Mouse (Mus musculus) liver, embryonic 15.5 days (tissue): ENCODE data around the gene Zfp423. TPM values are rescaled to one million over a fixed set of nuclear protein-coding genes. Genes with fewer than 3 reads are reported as not detected.

Experiments used
- ATAC-seq: fragments of 200-750 bp; cut with Nextera tagmentation; 2 replicates; pipeline ENCODE4 v1.8.0; 2017; ENCODE audit warnings: moderate number of reproducible peaks, mild to moderate bottlenecking, moderate library complexity; ENCODE audit not compliant: insufficient read depth
- H3K27ac ChIP-seq: fragments of 300-500 bp; sonication (generic); replicated peaks from 2 replicates; pipeline ENCODE4 v1.5.1; 2015; ENCODE audit warnings: mild to moderate bottlenecking, inconsistent platforms
- H3K27me3 ChIP-seq: fragments of 300-500 bp; sonication (generic); 2 replicates; pipeline ENCODE4 v1.6.1; 2015; ENCODE audit warnings: mild to moderate bottlenecking, inconsistent platforms
- H3K36me3 ChIP-seq: fragments of 300-500 bp; sonication (generic); replicated peaks from 2 replicates; pipeline ENCODE4 v1.6.1; 2015; ENCODE audit warnings: moderate library complexity, mild to moderate bottlenecking, inconsistent platforms
- H3K4me1 ChIP-seq: fragments of 300-500 bp; sonication (generic); replicated peaks from 2 replicates; pipeline ENCODE4 v1.6.1; 2015; ENCODE audit warnings: inconsistent platforms
- H3K4me2 ChIP-seq: fragments of 300-500 bp; sonication (generic); 2 replicates; pipeline ENCODE4 v1.6.1; 2015; ENCODE audit warnings: moderate library complexity, mild to moderate bottlenecking, inconsistent platforms
- H3K4me3 ChIP-seq: fragments of 300-500 bp; sonication (generic); replicated peaks from 2 replicates; pipeline ENCODE4 v1.5.1; 2015; ENCODE audit warnings: mild to moderate bottlenecking, inconsistent platforms
- H3K9ac ChIP-seq: fragments of 300-500 bp; sonication (generic); 2 replicates; pipeline ENCODE4 v1.6.1; 2015; ENCODE audit warnings: moderate library complexity, mild to moderate bottlenecking, inconsistent platforms
- H3K9me3 ChIP-seq: fragments of 300-500 bp; sonication (generic); replicated peaks from 2 replicates; pipeline ENCODE4 v1.6.1; 2016; ENCODE audit warnings: inconsistent platforms
- WGBS: fragments of 180-500 bp; shearing (Covaris S2); methylation state at CpG from one replicate; pipeline ENCODE4 v1.1.7; 2015; ENCODE audit warnings: mixed read lengths; ENCODE audit not compliant: insufficient replicate concordance; 5-methylcytosine and 5-hydroxymethylcytosine counted together
- polyA plus RNA-seq: library from polyadenylated mRNA; unstranded; fragments of >200 nt; fragmentation: Nextera tagmentation; extraction: Ambion mirVana; gene quantifications from 2 replicates; pipeline ENCODE4 v1.2.1, GENCODE M21; 2015

Gene Zfp423
- polyA plus RNA-seq, 1 experiment from 2014 or later, result 0.30 TPM

GRCm38 (mm10) chr8:87744556-87744955, 214.8 kb downstream of the Zfp423 start:
- no peaks in the 10 kb centered on the region for H3K27me3 ChIP-seq
- WGBS, result 54% methylated on average over 6 of the region's 6 CpGs
- no peak overlapping the region for H3K9ac ChIP-seq
- H3K4me1 ChIP-seq, result no peaks in the 10 kb centered on the region
- no peak overlapping the region for H3K27ac ChIP-seq
- no peak overlapping the region for H3K4me2 ChIP-seq
- H3K36me3 ChIP-seq, result no peaks in the 10 kb centered on the region
- no peak for ATAC-seq
- H3K4me3 ChIP-seq, result no peak overlapping the region
- H3K9me3 ChIP-seq, result no peaks in the 10 kb centered on the region

GRCm38 (mm10) chr8:87742016-87742415, 217.4 kb downstream of the Zfp423 start:
- H3K4me1 ChIP-seq, result no peaks in the 10 kb centered on the region
- H3K9me3 ChIP-seq, result no peaks in the 10 kb centered on the region
- no peak overlapping the region for H3K27ac ChIP-seq
- H3K4me3 ChIP-seq, result no peak overlapping the region
- H3K9ac ChIP-seq, result no peak overlapping the region
- no peaks in the 10 kb centered on the region for H3K36me3 ChIP-seq
- H3K4me2 ChIP-seq, result no peak overlapping the region
- WGBS, result 84% methylated on average over 19 of the region's 19 CpGs
- no peaks in the 10 kb centered on the region for H3K27me3 ChIP-seq
- no peak for ATAC-seq

DNA sequence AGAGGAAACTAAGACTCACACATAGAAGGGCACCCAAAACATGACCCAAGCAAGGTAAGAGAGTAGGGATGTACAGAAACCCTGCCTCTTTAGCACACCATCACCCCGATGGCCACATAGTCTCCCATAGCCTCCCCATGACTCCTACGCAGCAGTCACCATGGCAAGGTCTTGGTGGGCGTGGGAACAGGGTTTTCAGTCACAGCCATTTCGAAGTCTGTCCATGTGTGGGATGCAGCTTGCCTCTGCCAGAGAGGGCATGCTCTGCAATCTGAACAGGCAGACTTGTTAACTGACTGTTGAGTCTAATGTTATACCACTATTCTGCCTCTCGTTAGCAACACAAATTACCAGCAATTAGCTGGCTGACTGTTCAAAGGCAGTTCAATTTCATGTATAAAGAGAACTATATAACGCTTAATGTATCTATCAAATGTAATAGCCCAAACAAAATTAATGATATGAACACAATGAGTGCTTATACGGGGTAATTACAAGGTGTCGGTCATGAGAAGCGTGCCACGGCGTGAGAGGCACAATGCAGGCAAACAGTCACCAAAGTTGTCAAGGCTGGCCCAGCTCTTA, 218.4 kb downstream of the Zfp423 start:
- no peak overlapping the region for H3K4me2 ChIP-seq
- no peak for ATAC-seq
- no peaks in the 10 kb centered on the region for H3K36me3 ChIP-seq
- no peak overlapping the region for H3K4me3 ChIP-seq
- 74% methylated on average over 11 of the region's 11 CpGs for WGBS
- no peak overlapping the region for H3K9ac ChIP-seq
- H3K9me3 ChIP-seq, result no peaks in the 10 kb centered on the region
- H3K27ac ChIP-seq, result no peak overlapping the region
- H3K27me3 ChIP-seq, result no peaks in the 10 kb centered on the region
- no peaks in the 10 kb centered on the region for H3K4me1 ChIP-seq

GRCm38 (mm10) chr8:87737900-87738299, 221.5 kb downstream of the Zfp423 start:
- H3K36me3 ChIP-seq, result no peaks in the 10 kb centered on the region
- no peak overlapping the region for H3K27ac ChIP-seq
- no peak overlapping the region for H3K4me3 ChIP-seq
- H3K4me2 ChIP-seq, result no peak overlapping the region
- no peaks in the 10 kb centered on the region for H3K9me3 ChIP-seq
- WGBS, result 66% methylated on average over 11 of the region's 11 CpGs
- no peaks in the 10 kb centered on the region for H3K27me3 ChIP-seq
- H3K9ac ChIP-seq, result no peak overlapping the region
- no peaks in the 10 kb centered on the region for H3K4me1 ChIP-seq
- no peak for ATAC-seq

- Histone ChIP-seq H3K27me3 (no peaks in the 10 kb centered on the region), H3K27ac (no peak overlapping the region), H3K9me3 (no peaks in the 10 kb centered on the region), H3K9ac (no peak overlapping the region), H3K4me2 (no peak overlapping the region), H3K4me3 (no peak overlapping the region), H3K4me1 (no peaks in the 10 kb centered on the region), H3K36me3 (no peaks in the 10 kb centered on the region)
- 61% methylated on average over 4 of the region's 4 CpGs for WGBS
- no peak for ATAC-seq
Measured at GRCm38 (mm10) chr8:87734902-87735301, 224.5 kb downstream of the Zfp423 start.

DNA sequence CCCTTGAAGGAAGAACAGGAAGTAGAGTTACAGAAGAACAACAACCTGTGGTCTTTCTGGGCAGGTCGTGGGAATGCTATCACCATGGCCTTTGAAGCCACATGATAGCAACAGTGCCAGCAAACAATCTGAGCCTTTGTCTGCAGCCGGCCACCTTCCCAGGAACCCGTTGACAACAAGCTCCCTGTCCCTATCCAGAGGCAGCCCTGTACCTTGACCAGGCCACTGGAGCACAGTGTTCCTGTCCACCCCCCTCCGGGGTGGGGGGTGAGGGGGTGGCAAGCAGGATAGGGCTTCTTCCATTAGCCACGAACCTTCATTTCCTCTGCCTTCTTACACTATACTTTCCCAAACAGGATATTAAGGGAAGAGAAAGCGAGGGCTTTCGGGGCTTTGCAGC, 224.9 kb downstream of the Zfp423 start:
- Histone ChIP-seq H3K27ac (no peak overlapping the region), H3K4me1 (no peaks in the 10 kb centered on the region), H3K4me2 (no peak overlapping the region), H3K4me3 (no peak overlapping the region), H3K9me3 (no peaks in the 10 kb centered on the region), H3K36me3 (no peaks in the 10 kb centered on the region), H3K27me3 (no peaks in the 10 kb centered on the region), H3K9ac (no peak overlapping the region)
- WGBS, result 46% methylated on average over 7 of the region's 7 CpGs
- no peak for ATAC-seq

GRCm38 (mm10) chr8:87731062-87731461, 228.3 kb downstream of the Zfp423 start:
- H3K9ac ChIP-seq, result no peak overlapping the region
- H3K4me2 ChIP-seq, result no peak overlapping the region
- H3K9me3 ChIP-seq, result no peaks in the 10 kb centered on the region
- H3K27ac ChIP-seq, result no peak overlapping the region
- 81% methylated on average over 12 of the region's 12 CpGs for WGBS
- no peak for ATAC-seq
- no peaks in the 10 kb centered on the region for H3K36me3 ChIP-seq
- H3K4me1 ChIP-seq, result no peaks in the 10 kb centered on the region
- H3K4me3 ChIP-seq, result no peak overlapping the region
- no peaks in the 10 kb centered on the region for H3K27me3 ChIP-seq

GRCm38 (mm10) chr8:87723015-87723414, 236.4 kb downstream of the Zfp423 start:
- no peak for ATAC-seq
- no peaks in the 10 kb centered on the region for H3K36me3 ChIP-seq
- no peaks in the 10 kb centered on the region for H3K9me3 ChIP-seq
- 58% methylated on average over 8 of the region's 8 CpGs for WGBS
- no peak overlapping the region for H3K9ac ChIP-seq
- no peak overlapping the region for H3K4me3 ChIP-seq
- H3K4me2 ChIP-seq, result no peak overlapping the region
- no peaks in the 10 kb centered on the region for H3K4me1 ChIP-seq
- no peaks in the 10 kb centered on the region for H3K27me3 ChIP-seq
- no peak overlapping the region for H3K27ac ChIP-seq

GRCm38 (mm10) chr8:87719137-87719815, 240.1 kb downstream of the Zfp423 start:
- WGBS, result 64% methylated on average over 27 of the region's 27 CpGs
- no peak overlapping the region for H3K27ac ChIP-seq
- H3K36me3 ChIP-seq, result no peaks in the 10 kb centered on the region
- no peaks in the 10 kb centered on the region for H3K4me1 ChIP-seq
- no peak overlapping the region for H3K9ac ChIP-seq
- H3K4me2 ChIP-seq, result no peak overlapping the region
- no peak for ATAC-seq
- no peaks in the 10 kb centered on the region for H3K27me3 ChIP-seq
- no peak overlapping the region for H3K4me3 ChIP-seq
- H3K9me3 ChIP-seq, result no peaks in the 10 kb centered on the region

DNA sequence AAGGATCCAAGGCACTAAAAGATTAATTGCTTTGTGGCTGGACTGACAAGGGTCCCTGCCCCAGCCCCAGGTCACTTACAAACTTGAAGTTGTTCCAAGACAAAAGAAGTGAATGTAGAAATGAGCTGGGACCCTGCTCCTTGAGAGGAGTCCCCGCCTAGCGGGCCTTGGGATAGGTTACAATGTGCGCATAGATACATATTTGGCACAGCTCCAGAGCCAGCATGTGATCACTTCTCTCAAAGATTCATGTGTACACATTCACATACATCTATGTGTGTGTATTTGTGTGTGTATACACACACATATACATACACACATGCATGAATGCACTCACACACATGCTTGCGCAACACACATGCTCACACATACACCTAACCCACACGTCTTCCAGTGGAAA, 241.9 kb downstream of the Zfp423 start:
- Histone ChIP-seq H3K4me1 (no peaks in the 10 kb centered on the region), H3K27ac (no peak overlapping the region), H3K9ac (no peak overlapping the region), H3K9me3 (no peaks in the 10 kb centered on the region), H3K27me3 (no peaks in the 10 kb centered on the region), H3K36me3 (no peaks in the 10 kb centered on the region), H3K4me3 (no peak overlapping the region), H3K4me2 (no peak overlapping the region)
- 73% methylated on average over 5 of the region's 5 CpGs for WGBS
- no peak for ATAC-seq

DNA sequence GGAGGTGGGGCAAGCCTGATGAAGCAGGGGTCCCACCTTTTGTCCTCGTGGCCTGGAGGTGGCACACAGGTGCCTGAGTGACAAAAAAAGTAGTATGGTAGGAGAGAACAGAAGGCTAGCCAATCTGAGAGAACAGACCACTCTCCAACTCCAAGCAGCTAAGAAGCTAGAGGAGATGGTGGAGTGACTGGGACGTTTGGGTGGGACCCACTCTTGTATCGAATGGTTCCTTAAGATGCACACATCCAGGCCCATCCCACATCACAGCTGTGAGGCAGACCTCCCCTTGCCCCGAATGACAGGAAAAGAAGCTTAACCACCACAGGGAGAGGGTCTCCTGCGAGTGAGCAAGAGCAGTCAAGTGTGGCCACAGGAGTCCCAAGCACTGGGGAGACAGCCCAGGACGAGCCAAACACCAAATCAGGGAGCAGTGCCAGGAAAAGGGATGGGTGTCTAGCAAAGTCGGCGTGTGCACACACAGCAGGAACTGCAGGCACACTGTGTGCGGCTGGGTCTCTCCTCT, 242.6 kb downstream of the Zfp423 start:
- no peak overlapping the region for H3K9ac ChIP-seq
- 30% methylated on average over 9 of the region's 9 CpGs for WGBS
- no peaks in the 10 kb centered on the region for H3K9me3 ChIP-seq
- H3K27ac ChIP-seq, result no peak overlapping the region
- H3K27me3 ChIP-seq, result no peaks in the 10 kb centered on the region
- no peaks in the 10 kb centered on the region for H3K4me1 ChIP-seq
- H3K4me2 ChIP-seq, result no peak overlapping the region
- no peaks in the 10 kb centered on the region for H3K36me3 ChIP-seq
- ATAC-seq, result no peak
- no peak overlapping the region for H3K4me3 ChIP-seq
